Mouse (Mus musculus): ENCODE data around the gene Cacna2d3.

DNA sequence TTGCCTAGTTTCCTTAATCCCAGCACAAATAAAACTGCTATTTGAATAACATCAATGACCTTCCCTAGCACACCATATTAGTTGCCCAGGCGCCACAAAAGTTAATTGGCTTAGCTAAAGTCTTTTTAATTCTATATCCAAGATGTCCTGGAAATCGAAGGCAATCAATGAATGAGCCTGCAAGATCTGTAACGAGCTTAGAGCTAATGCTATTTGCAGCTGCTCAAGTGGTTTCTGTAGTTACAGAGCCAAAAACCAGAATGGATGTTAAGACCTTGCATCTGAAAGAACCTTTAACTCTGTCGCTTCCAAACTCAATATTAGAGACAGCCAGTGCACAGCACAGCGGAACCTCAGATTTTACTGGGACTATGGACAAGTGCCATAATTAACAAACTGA is 173.0 kb downstream of the Cacna2d3 start:
- TF ChIP-seq CTCF (conservative IDR thresholded peaks at IDR 0.05 in 1 of 2, IDR thresholded peaks at IDR 0.05 in 1 of 2; ENCODE audit: low read depth in 2 of 2, low read length in 2 of 2) (no peak), POLR2A (IDR thresholded peaks at IDR 0.05; ENCODE audit: low read depth, low read length) (no peak), MYC (IDR thresholded peaks at IDR 0.05; ENCODE audit: low read depth, low read length) (no peak), CHD2 (IDR thresholded peaks at IDR 0.05; ENCODE audit: low read length) (no peak), ZMIZ1 (IDR thresholded peaks at IDR 0.05; ENCODE audit: low read depth, low read length) (no peak), EP300 (IDR thresholded peaks at IDR 0.05; ENCODE audit: low read length) (no peak), NELFE (IDR thresholded peaks at IDR 0.05; ENCODE audit: low read depth, low read length) (no peak), MXI1 (IDR thresholded peaks at IDR 0.05; ENCODE audit: low read depth, low read length) (no peak), RCOR1 (conservative IDR thresholded peaks at IDR 0.05; ENCODE audit: low read depth, low read length) (no peak), POLR2AphosphoS2 (IDR thresholded peaks at IDR 0.05; ENCODE audit: low read depth, low read length) (no peak), TBP (conservative IDR thresholded peaks at IDR 0.05; ENCODE audit: low read depth, low read length) (no peak)

Data from CH12.LX (cell line).